Mouse (Mus musculus) liver, embryonic 14.5 days (tissue): ENCODE results near the gene Hs3st3b1. TPM values are rescaled to one million over a fixed set of nuclear protein-coding genes. Genes with fewer than 3 reads are reported as not detected.

ENCODE experiments used
- ATAC-seq: fragments of 200-750 bp; cut with Nextera tagmentation; 2 replicates; pipeline ENCODE4 v1.8.0; 2017; ENCODE audit warnings: moderate number of reproducible peaks, mild to moderate bottlenecking, moderate library complexity; ENCODE audit not compliant: insufficient read depth
- DNase-seq, 3 experiments: peaks; one replicate each; pipeline ENCODE4 v3.0.0-alpha.2; 2012 to 2013; ENCODE audit warnings: low read depth in 3 of 3, low spot score in 3 of 3
- H3K27ac ChIP-seq: fragments of 300-500 bp; sonication (generic); 2 replicates; pipeline ENCODE4 v1.5.1; 2014; ENCODE audit warnings: moderate library complexity, mild to moderate bottlenecking, control low read depth, inconsistent platforms
- H3K27me3 ChIP-seq: fragments of 300-500 bp; sonication (generic); 2 replicates; pipeline ENCODE4 v1.6.1; 2014; ENCODE audit warnings: mild to moderate bottlenecking, low read length, moderate library complexity; ENCODE audit not compliant: control insufficient read depth, insufficient read depth
- H3K36me3 ChIP-seq: fragments of 300-500 bp; sonication (generic); replicated peaks from 2 replicates; pipeline ENCODE4 v1.6.1; 2014; ENCODE audit warnings: low read depth; ENCODE audit not compliant: control insufficient read depth, insufficient read depth
- H3K4me1 ChIP-seq, 2 experiments: fragments of 200-500 bp in 1 of 2; fragments of 300-500 bp in 1 of 2; sonication (generic) in 1 of 2; replicated peaks; 2 replicates each; pipeline ENCODE4 v1.6.1; 2012 to 2014; ENCODE audit warnings: antibody characterized with exemption in 1 of 2, inconsistent platforms in 1 of 2, low read length in 1 of 2; ENCODE audit not compliant: control insufficient read depth in 2 of 2, insufficient read depth in 2 of 2
- H3K4me2 ChIP-seq: fragments of 300-500 bp; sonication (generic); 2 replicates; pipeline ENCODE4 v1.6.1; 2014; ENCODE audit warnings: low read depth, mild to moderate bottlenecking, control low read depth, moderate library complexity
- H3K4me3 ChIP-seq, 2 experiments: fragments of 200-500 bp in 1 of 2; fragments of 300-500 bp in 1 of 2; sonication (generic) in 1 of 2; 2 replicates each; pipeline ENCODE4 v1.5.1; 2012 to 2014; ENCODE audit warnings: low read depth in 2 of 2, low read length in 2 of 2, mild to moderate bottlenecking in 2 of 2, control low read depth in 1 of 2, inconsistent platforms in 1 of 2, moderate library complexity in 1 of 2; ENCODE audit not compliant: insufficient read depth in 1 of 2
- H3K9ac ChIP-seq: fragments of 300-500 bp; sonication (generic); replicated peaks from 2 replicates; pipeline ENCODE4 v1.6.1; 2014; ENCODE audit warnings: mild to moderate bottlenecking, control low read depth, moderate library complexity
- H3K9me3 ChIP-seq: fragments of 300-500 bp; sonication (generic); 2 replicates; pipeline ENCODE4 v1.6.1; 2016; ENCODE audit warnings: low read length, mixed read lengths; ENCODE audit not compliant: control insufficient read depth
- CTCF ChIP-seq: IDR thresholded peaks from 2 replicates; pipeline ENCODE4 v1.5.1; 2016; ENCODE audit warnings: antibody characterized with exemption, low read depth, control low read depth
- EP300 ChIP-seq: IDR thresholded peaks from 2 replicates; pipeline ENCODE4 v1.6.1; 2016; ENCODE audit warnings: antibody characterized with exemption, low read depth
- WGBS: fragments of 180-500 bp; shearing (Covaris S2); extraction: QIAGEN DNeasy Blood & Tissue Kit; methylation state at CpG from one replicate; pipeline ENCODE4 v1.1.7; 2014; ENCODE audit not compliant: insufficient replicate concordance; 5-methylcytosine and 5-hydroxymethylcytosine counted together
- polyA plus RNA-seq, 2 experiments: library from polyadenylated mRNA; depleted of rRNA in 1 of 2; stranded (reverse) in 1 of 2; unstranded in 1 of 2; fragments of >200 nt; fragmentation: Nextera tagmentation in 1 of 2; extraction: Ambion mirVana in 1 of 2; gene quantifications; 2 replicates each; pipeline versions ENCODE4 v1.2.1 to v1.2.3; 2012 to 2014

Hs3st3b1 gene
- polyA plus RNA-seq, 2 experiments = 8.0 to 10.4 TPM

DNA sequence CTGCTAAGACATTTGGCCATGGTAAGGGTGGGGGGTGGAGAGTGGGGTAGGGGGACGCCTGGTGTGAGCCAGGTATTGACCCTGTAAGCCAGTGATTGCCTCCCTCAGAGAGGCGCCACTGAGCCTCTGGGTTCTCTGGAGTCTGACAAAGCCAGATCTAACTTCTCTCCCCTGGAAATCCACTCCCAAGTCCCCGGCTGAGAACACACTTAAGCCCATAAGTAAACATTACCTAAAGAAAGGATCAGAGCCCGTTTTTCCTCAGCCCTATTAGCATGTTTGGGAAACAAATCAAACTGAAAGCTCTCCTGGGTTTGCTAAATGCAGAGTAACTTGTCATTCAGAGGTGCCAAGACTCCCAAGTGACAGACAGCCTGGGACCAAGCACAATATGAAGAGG lies 17.3 kb downstream of the Hs3st3b1 start:
- no peak for DNase-seq
- Histone ChIP-seq H3K9ac (no peak overlapping the region), H3K4me1 (peaks cover 0 to 26% of the 10 kb centered on the region in 2 experiments; a peak in 2 of 4 replicates), H3K36me3 (no peaks in the 10 kb centered on the region), H3K27me3 (no peaks in the 10 kb centered on the region), H3K4me3 (no peak overlapping the region), H3K27ac (no peak overlapping the region), H3K4me2 (no peak overlapping the region), H3K9me3 (no peaks in the 10 kb centered on the region)
- 31% methylated on average over 4 of the region's 4 CpGs for WGBS
- no peak for TF ChIP-seq CTCF
- no peak for TF ChIP-seq EP300
- ATAC-seq = no peak

- Histone ChIP-seq H3K9me3 (no peaks in the 10 kb centered on the region), H3K9ac (no peak overlapping the region), H3K27ac (no peak overlapping the region), H3K4me2 (no peak overlapping the region), H3K4me1 (peaks cover 0 to 22% of the 10 kb centered on the region in 2 experiments; a peak in 2 of 4 replicates), H3K27me3 (no peaks in the 10 kb centered on the region), H3K36me3 (no peaks in the 10 kb centered on the region), H3K4me3 (no peak overlapping the region)
- ATAC-seq = no peak
- 35% methylated on average over 9 of the region's 9 CpGs for WGBS
- no peak for DNase-seq
- TF ChIP-seq CTCF (no peak), EP300 (no peak)
Measured at GRCm38 (mm10) chr11:63898509-63899168, 23.5 kb downstream of the Hs3st3b1 start.

DNA sequence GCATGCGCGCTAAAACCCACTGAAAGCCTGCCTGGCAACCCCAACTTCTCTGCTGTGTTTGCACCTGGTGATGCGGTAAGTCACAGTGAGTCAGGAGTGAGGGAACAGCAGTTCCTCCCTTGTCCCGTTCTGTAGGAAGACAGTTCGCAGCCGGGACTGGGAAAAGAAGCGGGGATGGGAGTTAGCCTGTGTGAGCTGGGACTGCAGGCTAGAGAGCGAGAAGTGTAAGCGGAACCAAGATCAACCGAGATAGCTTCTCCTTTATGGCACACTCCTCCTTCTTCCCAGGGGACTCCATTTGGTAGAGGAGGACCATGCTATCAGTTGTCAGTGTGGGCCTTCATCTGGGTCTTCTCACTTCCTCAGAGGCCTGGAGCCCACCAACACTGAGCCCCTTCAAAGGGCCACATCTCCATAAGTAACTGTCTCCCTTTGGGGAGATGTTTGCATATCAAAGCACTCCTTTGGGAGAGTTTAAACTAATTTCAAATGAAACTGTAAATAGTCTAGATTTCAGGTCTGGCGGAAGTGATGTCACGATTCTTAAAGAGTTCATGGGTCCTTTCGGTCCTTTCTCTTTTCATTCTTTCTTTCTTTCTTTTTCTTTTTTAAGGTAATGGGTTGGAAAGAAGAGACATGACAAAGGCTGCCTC lies 24.1 kb downstream of the Hs3st3b1 start:
- H3K27ac ChIP-seq = no peak overlapping the region
- H3K4me1 ChIP-seq = peaks cover 0 to 22% of the 10 kb centered on the region in 2 experiments; a peak in 2 of 4 replicates
- no peak overlapping the region for H3K9ac ChIP-seq
- no peak overlapping the region for H3K4me2 ChIP-seq
- TF ChIP-seq EP300 (no peak), CTCF (no peak)
- H3K4me3 ChIP-seq = no peak overlapping the region
- DNase-seq (no peak), ATAC-seq (no peak)
- H3K27me3 ChIP-seq = no peaks in the 10 kb centered on the region
- no peaks in the 10 kb centered on the region for H3K36me3 ChIP-seq
- no peaks in the 10 kb centered on the region for H3K9me3 ChIP-seq
- WGBS = 65% methylated on average over 13 of the region's 13 CpGs

GRCm38 (mm10) chr11:63897011-63897410 lies 25.1 kb downstream of the Hs3st3b1 start:
- H3K4me2 ChIP-seq = no peak overlapping the region
- H3K27me3 ChIP-seq = no peaks in the 10 kb centered on the region
- ATAC-seq = no peak
- H3K4me3 ChIP-seq = no peak overlapping the region
- TF ChIP-seq EP300 = no peak
- no peak for TF ChIP-seq CTCF
- peaks cover 0 to 22% of the 10 kb centered on the region in 2 experiments; a peak in 2 of 4 replicates for H3K4me1 ChIP-seq
- H3K36me3 ChIP-seq = no peaks in the 10 kb centered on the region
- no peaks in the 10 kb centered on the region for H3K9me3 ChIP-seq
- 58% methylated on average over 2 of the region's 2 CpGs for WGBS
- DNase-seq = no peak
- no peak overlapping the region for H3K27ac ChIP-seq
- H3K9ac ChIP-seq = no peak overlapping the region

GRCm38 (mm10) chr11:63894188-63894587 lies 27.9 kb downstream of the Hs3st3b1 start:
- H3K4me1 ChIP-seq = peaks cover 0 to 16% of the 10 kb centered on the region in 2 experiments; a peak in 2 of 4 replicates
- no peak overlapping the region for H3K4me3 ChIP-seq
- no peak overlapping the region for H3K27ac ChIP-seq
- no peak overlapping the region for H3K9ac ChIP-seq
- H3K9me3 ChIP-seq = no peaks in the 10 kb centered on the region
- DNase-seq (no peak), ATAC-seq (no peak)
- no peak overlapping the region for H3K4me2 ChIP-seq
- 58% methylated on average over 6 of the region's 6 CpGs for WGBS
- no peak for TF ChIP-seq CTCF
- TF ChIP-seq EP300 = no peak
- H3K36me3 ChIP-seq = no peaks in the 10 kb centered on the region
- H3K27me3 ChIP-seq = no peaks in the 10 kb centered on the region
